ENCODE assay signal across 9 mouse cellular contexts in genomic region chr2:101932169-101932936, GRCm38 (mm10). TPM values are rescaled to one million over a fixed set of nuclear protein-coding genes. Genes with fewer than 3 reads are reported as not detected.
A peak's percentile ranks its signal among the peaks of the same experiment; 100 is the strongest.
DNase-seq lines count a peak whose midpoint lies in the region; ATAC-seq and TF ChIP-seq lines count a peak whose summit lies in the region.
"Had no signal": no experiment of that assay in that cellular context is flagged by ENCODE, and none has a peak within 500 bp of the region (broad histone marks: within the 10 kb centered on the region; RNA-seq: fewer than 3 reads in every experiment).

No protein-coding gene starts in this region.

- H3K27me3 ChIP-seq in forebrain, embryonic 12.5 days: no peaks in the 10 kb centered on the region
- no peaks in the 10 kb centered on the region for H3K27me3 ChIP-seq in forebrain, embryonic 11.5 days (ENCODE audit: control insufficient read depth, insufficient read depth, low read length)
- H3K27me3 ChIP-seq in liver, embryonic 11.5 days (replicated peaks; ENCODE audit: control insufficient read depth, insufficient read depth, low read length): no peaks in the 10 kb centered on the region
- no peaks in the 10 kb centered on the region for H3K27me3 ChIP-seq in liver, embryonic 12.5 days (replicated peaks)
- H3K27me3 ChIP-seq in intestine, embryonic 15.5 days (replicated peaks): no peaks in the 10 kb centered on the region
- no peaks in the 10 kb centered on the region for H3K27me3 ChIP-seq in stomach, postnatal 0 days (ENCODE audit: control insufficient read depth, insufficient read depth, low read length)
- H3K27me3 ChIP-seq: liver, embryonic 15.5 days had no signal

- WGBS in forebrain, embryonic 12.5 days: 72% methylated on average over 14 of the region's 14 CpGs
- 87% methylated on average over 14 of the region's 14 CpGs for WGBS in forebrain, embryonic 11.5 days
- WGBS in liver, embryonic 11.5 days: 79% methylated on average over 14 of the region's 14 CpGs
- WGBS in liver, embryonic 12.5 days (ENCODE audit: insufficient replicate concordance): 73% methylated on average over 14 of the region's 14 CpGs
- WGBS in intestine, embryonic 15.5 days: 69% methylated on average over 14 of the region's 14 CpGs
- 69% methylated on average over 14 of the region's 14 CpGs for WGBS in stomach, postnatal 0 days

- H3K9ac ChIP-seq in forebrain, embryonic 12.5 days: no peak overlapping the region
- H3K9ac ChIP-seq in forebrain, embryonic 11.5 days (ENCODE audit: low read length): no peak overlapping the region
- H3K9ac ChIP-seq in liver, embryonic 11.5 days (ENCODE audit: low read depth, low read length): no peak overlapping the region
- H3K9ac ChIP-seq in liver, embryonic 12.5 days: no peak overlapping the region
- no peak overlapping the region for H3K9ac ChIP-seq in intestine, embryonic 15.5 days
- no peak overlapping the region for H3K9ac ChIP-seq in stomach, postnatal 0 days (ENCODE audit: low read length)
- H3K9ac ChIP-seq: liver, embryonic 15.5 days had no signal

- H3K4me3 ChIP-seq in forebrain, embryonic 12.5 days (replicated peaks): no peak overlapping the region
- no peak overlapping the region for H3K4me3 ChIP-seq in forebrain, embryonic 11.5 days (ENCODE audit: low read depth, low read length)
- H3K4me3 ChIP-seq in liver, embryonic 11.5 days (ENCODE audit: low read depth, low read length): no peak overlapping the region
- no peak overlapping the region for H3K4me3 ChIP-seq in liver, embryonic 12.5 days
- no peak overlapping the region for H3K4me3 ChIP-seq in intestine, embryonic 15.5 days (replicated peaks)
- no peak overlapping the region for H3K4me3 ChIP-seq in stomach, postnatal 0 days (ENCODE audit: low read depth, low read length)
- H3K4me3 ChIP-seq: liver, embryonic 15.5 days had no signal

- peak overlapping the region; percentile 61 for H3K27ac ChIP-seq in forebrain, embryonic 12.5 days
- no peak overlapping the region for H3K27ac ChIP-seq in forebrain, embryonic 11.5 days (ENCODE audit: low read depth, low read length)
- H3K27ac ChIP-seq in liver, embryonic 11.5 days (ENCODE audit: low read depth, low read length): no peak overlapping the region
- H3K27ac ChIP-seq in liver, embryonic 12.5 days: no peak overlapping the region
- H3K27ac ChIP-seq in intestine, embryonic 15.5 days: 0 out of 2 replicates have a peak overlapping the region, but pooled peaks have one; percentile 18
- no peak overlapping the region for H3K27ac ChIP-seq in stomach, postnatal 0 days (replicated peaks)
- H3K27ac ChIP-seq: liver, embryonic 15.5 days had no signal

- 0 out of 2 replicates have a peak, but pooled peaks have one; percentile 46 for ATAC-seq in forebrain, embryonic 12.5 days (ENCODE audit: low FRiP score)
- no peak for ATAC-seq in forebrain, embryonic 11.5 days (replicated peaks; ENCODE audit: low FRiP score)
- ATAC-seq in liver, embryonic 11.5 days (replicated peaks; ENCODE audit: low FRiP score): no peak
- no peak for ATAC-seq in liver, embryonic 12.5 days
- peak; percentile 93 for ATAC-seq in intestine, embryonic 15.5 days
- peak; percentile 66 for ATAC-seq in stomach, postnatal 0 days (ENCODE audit: low FRiP score, low TSS enrichment)

- no peak overlapping the region for H3K4me2 ChIP-seq in forebrain, embryonic 12.5 days
- no peak overlapping the region for H3K4me2 ChIP-seq in forebrain, embryonic 11.5 days (ENCODE audit: low read depth, low read length, severe bottlenecking)
- H3K4me2 ChIP-seq in liver, embryonic 11.5 days: no peak overlapping the region
- H3K4me2 ChIP-seq in liver, embryonic 12.5 days: no peak overlapping the region
- no peak overlapping the region for H3K4me2 ChIP-seq in intestine, embryonic 15.5 days (replicated peaks)
- no peak overlapping the region for H3K4me2 ChIP-seq in stomach, postnatal 0 days (replicated peaks; ENCODE audit: low read depth)
- H3K4me2 ChIP-seq: liver, embryonic 15.5 days had no signal

- no peak for TF ChIP-seq EP300 in stomach, postnatal 0 days (optimal IDR thresholded peaks at IDR 0.05)

- DNase-seq in forebrain, embryonic 11.5 days (ENCODE audit: low spot score): no peak
- peak; percentile 18 for DNase-seq in liver, embryonic 11.5 days (ENCODE audit: low spot score)
- DNase-seq in stomach, postnatal 0 days (ENCODE audit: low spot score): peak; percentile 50
- no peak for DNase-seq in right cerebral cortex, postnatal 36 days (ENCODE audit: low spot score in 2 of 2)
- no peak for DNase-seq in urinary bladder, postnatal 36 days (ENCODE audit: low spot score in 2 of 2)

- no peak for TF ChIP-seq CTCF in stomach, postnatal 0 days (IDR thresholded peaks at IDR 0.05; ENCODE audit: low read depth)

- peaks cover 8% of the 10 kb centered on the region; the same call in 1 of the 2 replicates for H3K4me1 ChIP-seq in forebrain, embryonic 12.5 days
- H3K4me1 ChIP-seq in forebrain, embryonic 11.5 days (replicated peaks; ENCODE audit: control insufficient read depth, insufficient read depth, low read length): no peaks in the 10 kb centered on the region
- no peaks in the 10 kb centered on the region for H3K4me1 ChIP-seq in liver, embryonic 11.5 days (replicated peaks; ENCODE audit: control insufficient read depth, insufficient read depth, low read length)
- H3K4me1 ChIP-seq in liver, embryonic 12.5 days: no peaks in the 10 kb centered on the region
- no peaks in the 10 kb centered on the region for H3K4me1 ChIP-seq in intestine, embryonic 15.5 days (replicated peaks)
- H3K4me1 ChIP-seq in stomach, postnatal 0 days (replicated peaks; ENCODE audit: control insufficient read depth, insufficient read depth): no peaks in the 10 kb centered on the region
- H3K4me1 ChIP-seq: liver, embryonic 15.5 days had no signal

- H3K9me3 ChIP-seq in forebrain, embryonic 12.5 days: no peaks in the 10 kb centered on the region
- H3K9me3 ChIP-seq in forebrain, embryonic 11.5 days (ENCODE audit: control insufficient read depth, low read length): no peaks in the 10 kb centered on the region
- no peaks in the 10 kb centered on the region for H3K9me3 ChIP-seq in liver, embryonic 11.5 days (ENCODE audit: control insufficient read depth, low read length)
- H3K9me3 ChIP-seq in liver, embryonic 12.5 days (replicated peaks): no peaks in the 10 kb centered on the region
- H3K9me3 ChIP-seq in intestine, embryonic 15.5 days: no peaks in the 10 kb centered on the region
- H3K9me3 ChIP-seq in stomach, postnatal 0 days (ENCODE audit: control insufficient read depth, low read length): no peaks in the 10 kb centered on the region
- H3K9me3 ChIP-seq: liver, embryonic 15.5 days had no signal

- H3K36me3 ChIP-seq in forebrain, embryonic 12.5 days (replicated peaks): no peaks in the 10 kb centered on the region
- no peaks in the 10 kb centered on the region for H3K36me3 ChIP-seq in forebrain, embryonic 11.5 days (ENCODE audit: control insufficient read depth, insufficient read depth, low read length)
- no peaks in the 10 kb centered on the region for H3K36me3 ChIP-seq in liver, embryonic 11.5 days (ENCODE audit: control insufficient read depth, insufficient read depth, low read length)
- no peaks in the 10 kb centered on the region for H3K36me3 ChIP-seq in liver, embryonic 12.5 days
- no peaks in the 10 kb centered on the region for H3K36me3 ChIP-seq in intestine, embryonic 15.5 days
- H3K36me3 ChIP-seq in stomach, postnatal 0 days (ENCODE audit: control insufficient read depth, insufficient read depth, low read length): no peaks in the 10 kb centered on the region
- H3K36me3 ChIP-seq: liver, embryonic 15.5 days had no signal

RNA-seq across cellular contexts. Expression of gene Commd9, which starts 46.3 kb away (rescaled TPM):
- polyA plus RNA-seq in forebrain, embryonic 12.5 days (2016; fragmentation: Nextera tagmentation; extraction: Ambion mirVana): 78.1 and 78.2 TPM in 2 replicates
- 61.9 and 68.5 TPM in 2 replicates for polyA plus RNA-seq in forebrain, embryonic 11.5 days (2014; fragmentation: Nextera tagmentation; extraction: Ambion mirVana)
- 46.1 and 47.6 TPM in 2 replicates for polyA plus RNA-seq in liver, embryonic 11.5 days (2014; fragmentation: Nextera tagmentation; extraction: Ambion mirVana)
- 28.8 and 29.0 TPM in 2 replicates for polyA plus RNA-seq in liver, embryonic 12.5 days (2016; fragmentation: Nextera tagmentation; extraction: Ambion mirVana)
- 65.5 and 68.2 TPM in 2 replicates for polyA plus RNA-seq in intestine, embryonic 15.5 days (2015; fragmentation: Nextera tagmentation; extraction: Ambion mirVana)
- polyA plus RNA-seq in stomach, postnatal 0 days (2015; fragmentation: Nextera tagmentation; extraction: Ambion mirVana): 43.7 and 48.2 TPM in 2 replicates

RNA-seq across cellular contexts. Expression of gene Prr5l, which starts 49.5 kb away (rescaled TPM):
- polyA plus RNA-seq in forebrain, embryonic 12.5 days (2016; fragmentation: Nextera tagmentation; extraction: Ambion mirVana): 14.1 and 15.5 TPM in 2 replicates
- 21.5 and 21.9 TPM in 2 replicates for polyA plus RNA-seq in forebrain, embryonic 11.5 days (2014; fragmentation: Nextera tagmentation; extraction: Ambion mirVana)
- 8.5 and 8.9 TPM in 2 replicates for polyA plus RNA-seq in liver, embryonic 11.5 days (2014; fragmentation: Nextera tagmentation; extraction: Ambion mirVana)
- polyA plus RNA-seq in liver, embryonic 12.5 days (2016; fragmentation: Nextera tagmentation; extraction: Ambion mirVana): 5.1 and 5.5 TPM in 2 replicates
- polyA plus RNA-seq in intestine, embryonic 15.5 days (2015; fragmentation: Nextera tagmentation; extraction: Ambion mirVana): 16.5 and 16.9 TPM in 2 replicates
- 3.3 and 3.8 TPM in 2 replicates for polyA plus RNA-seq in stomach, postnatal 0 days (2015; fragmentation: Nextera tagmentation; extraction: Ambion mirVana)

Comparison
In these comparisons a context has a peak if more than half of its experiments do, and no peak if none do; other contexts are left out.
1. ATAC-seq: peak in forebrain, embryonic 12.5 days (single experiment), intestine, embryonic 15.5 days (single experiment) and stomach, postnatal 0 days (single experiment); none in forebrain, embryonic 11.5 days (single experiment), liver, embryonic 11.5 days (single experiment) and liver, embryonic 12.5 days (single experiment).
2. H3K27ac ChIP-seq: peak in forebrain, embryonic 12.5 days (single experiment) and intestine, embryonic 15.5 days (single experiment); none in forebrain, embryonic 11.5 days (single experiment), liver, embryonic 11.5 days (single experiment), liver, embryonic 12.5 days (single experiment) and stomach, postnatal 0 days (single experiment).
3. DNase-seq: peak in liver, embryonic 11.5 days (single experiment) and stomach, postnatal 0 days (single experiment); none in forebrain, embryonic 11.5 days (single experiment), right cerebral cortex, postnatal 36 days (0 of 2) and urinary bladder, postnatal 36 days (0 of 2).